Mouse (Mus musculus) forebrain, embryonic 15.5 days (tissue): ENCODE measurements around the gene Chrm3. TPM values are rescaled to one million over a fixed set of nuclear protein-coding genes. Genes with fewer than 3 reads are reported as not detected.
"Not testable (repeated sequence)": the region's sequence is repeated elsewhere in the genome, so short reads cannot be mapped to it uniquely, and the experiment has no call there.

Experiments
- ATAC-seq: fragments of 200-750 bp; cut with Nextera tagmentation; replicated peaks from 2 replicates; pipeline ENCODE4 v1.8.0; 2017; ENCODE audit warnings: mild to moderate bottlenecking, moderate TSS enrichment, moderate library complexity
- H3K27ac ChIP-seq: fragments of 300-500 bp; sonication (generic); replicated peaks from 2 replicates; pipeline ENCODE4 v1.5.1; 2015; ENCODE audit warnings: mild to moderate bottlenecking, inconsistent platforms
- H3K27me3 ChIP-seq: fragments of 300-500 bp; sonication (generic); 2 replicates; pipeline ENCODE4 v1.6.1; 2015; ENCODE audit warnings: inconsistent platforms
- H3K36me3 ChIP-seq: fragments of 300-500 bp; sonication (generic); 2 replicates; pipeline ENCODE4 v1.6.1; 2015; ENCODE audit warnings: mild to moderate bottlenecking, inconsistent platforms
- H3K4me1 ChIP-seq: fragments of 300-500 bp; sonication (generic); 2 replicates; pipeline ENCODE4 v1.6.1; 2015; ENCODE audit warnings: inconsistent platforms
- H3K4me2 ChIP-seq: fragments of 300-500 bp; sonication (generic); replicated peaks from 2 replicates; pipeline ENCODE4 v1.6.1; 2015; ENCODE audit warnings: mild to moderate bottlenecking, inconsistent platforms
- H3K4me3 ChIP-seq: fragments of 300-500 bp; sonication (generic); 2 replicates; pipeline ENCODE4 v1.5.1; 2015; ENCODE audit warnings: mild to moderate bottlenecking, inconsistent platforms
- H3K9ac ChIP-seq: fragments of 300-500 bp; sonication (generic); replicated peaks from 2 replicates; pipeline ENCODE4 v1.6.1; 2015; ENCODE audit warnings: mild to moderate bottlenecking, inconsistent platforms
- H3K9me3 ChIP-seq: fragments of 300-500 bp; sonication (generic); 2 replicates; pipeline ENCODE4 v1.6.1; 2016; ENCODE audit warnings: inconsistent platforms
- WGBS: fragments of 180-500 bp; shearing (Covaris S2); methylation state at CpG from one replicate; pipeline ENCODE4 v1.1.7; 2015; ENCODE audit warnings: mixed read lengths; 5-methylcytosine and 5-hydroxymethylcytosine counted together
- microRNA-seq: library from miRNA; unstranded; fragments of <30 nt; microRNA quantifications from one replicate; pipeline ENCODE4, GENCODE M21; 2016
- polyA plus RNA-seq: library from polyadenylated mRNA; unstranded; fragments of >200 nt; fragmentation: Nextera tagmentation; extraction: Ambion mirVana; gene quantifications from 2 replicates; pipeline ENCODE4 v1.2.1, GENCODE M21; 2015

The Chrm3 gene
- polyA plus RNA-seq, 1 experiment from 2014 or later: 1.9 TPM

- no peak for ATAC-seq
- Histone ChIP-seq H3K4me1 (no peaks in the 10 kb centered on the region), H3K27me3 (no peaks in the 10 kb centered on the region), H3K9me3 (no peaks in the 10 kb centered on the region), H3K9ac (no peak overlapping the region), H3K36me3 (no peaks in the 10 kb centered on the region), H3K4me2 (no peak overlapping the region), H3K4me3 (no peak overlapping the region), H3K27ac (no peak overlapping the region)
- 86% methylated on average over 7 of the region's 7 CpGs for WGBS
Observed at GRCm38 (mm10) chr13:9878596-9879010, 482.0 kb downstream of the Chrm3 start.

- no peak overlapping the region for H3K27ac ChIP-seq
- no peak overlapping the region for H3K4me2 ChIP-seq
- 87% methylated on average over 3 of the region's 3 CpGs for WGBS
- H3K4me1 ChIP-seq: no peaks in the 10 kb centered on the region
- no peaks in the 10 kb centered on the region for H3K9me3 ChIP-seq
- no peaks in the 10 kb centered on the region for H3K36me3 ChIP-seq
- H3K9ac ChIP-seq: no peak overlapping the region
- H3K4me3 ChIP-seq: no peak overlapping the region
- no peak for ATAC-seq
- H3K27me3 ChIP-seq: no peaks in the 10 kb centered on the region
Observed at GRCm38 (mm10) chr13:9873377-9873776, 487.3 kb downstream of the Chrm3 start.

- Histone ChIP-seq H3K4me2 (no peak overlapping the region), H3K9me3 (no peaks in the 10 kb centered on the region), H3K4me3 (no peak overlapping the region), H3K4me1 (no peaks in the 10 kb centered on the region), H3K27me3 (no peaks in the 10 kb centered on the region), H3K27ac (no peak overlapping the region), H3K36me3 (no peaks in the 10 kb centered on the region), H3K9ac (no peak overlapping the region)
- ATAC-seq: no peak
- 98% methylated on average over 2 of the region's 2 CpGs for WGBS
Observed at GRCm38 (mm10) chr13:9866161-9866560, 494.5 kb downstream of the Chrm3 start.

- Histone ChIP-seq H3K4me1 (0 out of 2 replicates have a peak, but pooled peaks cover 6% of the 10 kb centered on the region), H3K36me3 (no peaks in the 10 kb centered on the region), H3K4me2 (no peak overlapping the region), H3K4me3 (no peak overlapping the region), H3K27me3 (no peaks in the 10 kb centered on the region), H3K9ac (no peak overlapping the region), H3K9me3 (no peaks in the 10 kb centered on the region), H3K27ac (no peak overlapping the region)
- 59% methylated on average over 3 of the region's 3 CpGs for WGBS
- ATAC-seq: peak; percentile 44; the same call in 1 of the 2 replicates
Observed at GRCm38 (mm10) chr13:9847515-9847914, 513.1 kb downstream of the Chrm3 start.

GRCm38 (mm10) chr13:9846543-9847434 lies 513.9 kb downstream of the Chrm3 start:
- ATAC-seq: peak; percentile 92
- 29% methylated on average over 14 of the region's 14 CpGs for WGBS
- Histone ChIP-seq H3K36me3 (no peaks in the 10 kb centered on the region), H3K4me2 (peak overlapping the region; percentile 22; the same call in 1 of the 2 replicates), H3K4me3 (no peak overlapping the region), H3K4me1 (0 out of 2 replicates have a peak, but pooled peaks cover 6% of the 10 kb centered on the region), H3K9ac (no peak overlapping the region), H3K27me3 (no peaks in the 10 kb centered on the region), H3K27ac (no peak overlapping the region), H3K9me3 (no peaks in the 10 kb centered on the region)

GRCm38 (mm10) chr13:9834146-9834679 lies 526.4 kb downstream of the Chrm3 start:
- H3K4me2 ChIP-seq, H3K27ac ChIP-seq, H3K4me1 ChIP-seq, H3K9me3 ChIP-seq, H3K36me3 ChIP-seq, H3K27me3 ChIP-seq, H3K4me3 ChIP-seq, H3K9ac ChIP-seq: not testable (repeated sequence)
- peak; percentile 73; the same call in 1 of the 2 replicates for ATAC-seq
- 66% methylated on average over 33 of the region's 33 CpGs for WGBS

GRCm38 (mm10) chr13:9826227-9826626 lies 534.4 kb downstream of the Chrm3 start:
- H3K27me3 ChIP-seq: no peaks in the 10 kb centered on the region
- no peak overlapping the region for H3K9ac ChIP-seq
- no peak overlapping the region for H3K27ac ChIP-seq
- H3K36me3 ChIP-seq: no peaks in the 10 kb centered on the region
- no peak for ATAC-seq
- WGBS: 65% methylated on average over 5 of the region's 5 CpGs
- no peaks in the 10 kb centered on the region for H3K4me1 ChIP-seq
- H3K9me3 ChIP-seq: no peaks in the 10 kb centered on the region
- H3K4me2 ChIP-seq: no peak overlapping the region
- H3K4me3 ChIP-seq: no peak overlapping the region

Small RNAs within 50 kb of the gene (microRNA-seq; reads per million reads assigned to microRNA genes)
- gene Gm24187: not detected
